Comparison of ENCODE assay signal across 15 mouse cellular contexts in genomic region chr6:54273379-54273730, GRCm38 (mm10). TPM values are rescaled to one million over a fixed set of nuclear protein-coding genes. Genes with fewer than 3 reads are reported as not detected.
DNase-seq lines count a peak whose midpoint lies in the region; ATAC-seq and TF ChIP-seq lines count a peak whose summit lies in the region.
"Had no signal": no experiment of that assay in that cellular context is flagged by ENCODE, and none has a peak within 500 bp of the region (broad histone marks: within the 10 kb centered on the region; RNA-seq: fewer than 3 reads in every experiment).

No protein-coding gene starts in this region.

- H3K27me3 ChIP-seq in hindbrain, embryonic 10.5 days (ENCODE audit: insufficient read depth, poor library complexity, severe bottlenecking) = peaks cover 12% of the 10 kb centered on the region
- no peaks in the 10 kb centered on the region for H3K27me3 ChIP-seq in hindbrain, embryonic 16.5 days (replicated peaks; ENCODE audit: control insufficient read depth, insufficient read depth, low read length)
- H3K27me3 ChIP-seq in lung, embryonic 14.5 days (ENCODE audit: insufficient read depth, low read length) = no peaks in the 10 kb centered on the region
- no peaks in the 10 kb centered on the region for H3K27me3 ChIP-seq in embryonic facial prominence, embryonic 13.5 days
- H3K27me3 ChIP-seq: forebrain, embryonic 13.5 days; megakaryocyte, embryonic 14.5 days; neural tube, embryonic 13.5 days had no signal

- peak overlapping the region; percentile 86 for H3K27ac ChIP-seq in hindbrain, embryonic 10.5 days
- H3K27ac ChIP-seq in hindbrain, embryonic 16.5 days (ENCODE audit: low read depth, low read length) = no peak overlapping the region
- peak overlapping the region; percentile 58; the same call in 1 of the 2 replicates for H3K27ac ChIP-seq in lung, embryonic 14.5 days (ENCODE audit: low read depth)
- H3K27ac ChIP-seq in cortical plate, adult 2 months (ENCODE audit: insufficient read depth, low read length) = peak overlapping the region; percentile 82
- H3K27ac ChIP-seq in embryonic facial prominence, embryonic 13.5 days = no peak overlapping the region
- H3K27ac ChIP-seq: forebrain, embryonic 13.5 days; liver, embryonic 14.5 days had no signal

- WGBS in hindbrain, embryonic 10.5 days = 26% methylated on average over 6 of the region's 6 CpGs
- WGBS in hindbrain, embryonic 16.5 days = 46% methylated on average over 6 of the region's 6 CpGs
- WGBS in lung, embryonic 14.5 days = 27% methylated on average over 6 of the region's 6 CpGs
- WGBS in lung, adult 2 months = 50% methylated on average over 6 of the region's 6 CpGs
- WGBS in embryonic facial prominence, embryonic 13.5 days = 41% methylated on average over 6 of the region's 6 CpGs

- H3K4me2 ChIP-seq in hindbrain, embryonic 16.5 days (ENCODE audit: low read length) = no peak overlapping the region
- H3K4me2 ChIP-seq in lung, embryonic 14.5 days = peak overlapping the region; percentile 50
- no peak overlapping the region for H3K4me2 ChIP-seq in embryonic facial prominence, embryonic 13.5 days
- H3K4me2 ChIP-seq: forebrain, embryonic 13.5 days; neural tube, embryonic 13.5 days had no signal

- TF ChIP-seq CTCF in lung, embryonic 14.5 days (IDR thresholded peaks at IDR 0.05; ENCODE audit: low read depth) = no peak
- no peak for TF ChIP-seq CTCF in lung, adult 2 months (IDR thresholded peaks at IDR 0.05; ENCODE audit: insufficient read depth, low read length)
- no peak for TF ChIP-seq CTCF in cortical plate, adult 2 months (IDR thresholded peaks at IDR 0.05; ENCODE audit: extremely low read depth, insufficient read depth, low read length)

- no peaks in the 10 kb centered on the region for H3K9me3 ChIP-seq in hindbrain, embryonic 10.5 days
- H3K9me3 ChIP-seq in hindbrain, embryonic 16.5 days (ENCODE audit: control insufficient read depth, low read length) = no peaks in the 10 kb centered on the region
- no peaks in the 10 kb centered on the region for H3K9me3 ChIP-seq in lung, embryonic 14.5 days (ENCODE audit: low read depth, low read length)
- H3K9me3 ChIP-seq in embryonic facial prominence, embryonic 13.5 days = no peaks in the 10 kb centered on the region
- H3K9me3 ChIP-seq: forebrain, embryonic 13.5 days; megakaryocyte, embryonic 14.5 days; neural tube, embryonic 13.5 days had no signal

- H3K4me1 ChIP-seq in hindbrain, embryonic 10.5 days (replicated peaks) = peaks cover 58% of the 10 kb centered on the region
- peaks cover 6% of the 10 kb centered on the region for H3K4me1 ChIP-seq in hindbrain, embryonic 16.5 days (ENCODE audit: control insufficient read depth, insufficient read depth, low read depth, low read length)
- peaks cover 24% of the 10 kb centered on the region; the same call in 1 of the 2 replicates for H3K4me1 ChIP-seq in lung, embryonic 14.5 days (ENCODE audit: insufficient read depth)
- H3K4me1 ChIP-seq in lung, adult 2 months (ENCODE audit: control insufficient read depth, insufficient read depth, low read length) = no peaks in the 10 kb centered on the region
- H3K4me1 ChIP-seq in cortical plate, adult 2 months (ENCODE audit: control insufficient read depth, insufficient read depth, low read length) = 0 out of 2 replicates have a peak, but pooled peaks cover 1% of the 10 kb centered on the region
- peaks cover 35% of the 10 kb centered on the region for H3K4me1 ChIP-seq in embryonic facial prominence, embryonic 13.5 days

- H3K4me3 ChIP-seq in hindbrain, embryonic 10.5 days = peak overlapping the region; percentile 22
- H3K4me3 ChIP-seq in hindbrain, embryonic 16.5 days (ENCODE audit: low read length) = no peak overlapping the region
- peak overlapping the region; percentile 2 for H3K4me3 ChIP-seq in lung, embryonic 14.5 days (ENCODE audit: low read depth, low read length)
- H3K4me3 ChIP-seq in lung, adult 2 months (replicated peaks; ENCODE audit: extremely low read depth, low read depth, low read length) = no peak overlapping the region
- peak overlapping the region; percentile 21 for H3K4me3 ChIP-seq in cortical plate, adult 2 months (ENCODE audit: insufficient read depth, low read length)
- no peak overlapping the region for H3K4me3 ChIP-seq in embryonic facial prominence, embryonic 13.5 days
- H3K4me3 ChIP-seq: forebrain, embryonic 13.5 days; megakaryocyte, embryonic 14.5 days; neural tube, embryonic 13.5 days had no signal

- no peaks in the 10 kb centered on the region for H3K36me3 ChIP-seq in hindbrain, embryonic 10.5 days
- 0 out of 2 replicates have a peak, but pooled peaks cover 2% of the 10 kb centered on the region for H3K36me3 ChIP-seq in hindbrain, embryonic 16.5 days (ENCODE audit: control insufficient read depth, insufficient read depth, low read length)
- H3K36me3 ChIP-seq in lung, embryonic 14.5 days (ENCODE audit: insufficient read depth) = no peaks in the 10 kb centered on the region
- no peaks in the 10 kb centered on the region for H3K36me3 ChIP-seq in embryonic facial prominence, embryonic 13.5 days
- H3K36me3 ChIP-seq: neural tube, embryonic 13.5 days had no signal

- no peak overlapping the region for H3K9ac ChIP-seq in hindbrain, embryonic 16.5 days (ENCODE audit: low read depth, low read length)
- peak overlapping the region; percentile 9; the same call in 1 of the 2 replicates for H3K9ac ChIP-seq in lung, embryonic 14.5 days
- H3K9ac ChIP-seq in embryonic facial prominence, embryonic 13.5 days = 0 out of 2 replicates have a peak overlapping the region, but pooled peaks have one; percentile 16
- H3K9ac ChIP-seq: forebrain, embryonic 13.5 days; liver, embryonic 14.5 days had no signal

- no peak for ATAC-seq in hindbrain, embryonic 16.5 days
- ATAC-seq in lung, embryonic 14.5 days (ENCODE audit: insufficient read depth) = 0 out of 2 replicates have a peak, but pooled peaks have one; percentile 8
- ATAC-seq in embryonic facial prominence, embryonic 13.5 days (ENCODE audit: insufficient number of reproducible peaks, insufficient read depth, low FRiP score, low TSS enrichment, low read depth) = no peak
- no peak for ATAC-seq in erythroid progenitor cell, adult 5-6 weeks (replicated peaks; ENCODE audit: low FRiP score, poor library complexity, severe bottlenecking)
- ATAC-seq: forebrain, embryonic 13.5 days had no signal

- DNase-seq in hindbrain, embryonic 10.5 days (ENCODE audit: low spot score) = peak; percentile 35
- DNase-seq in lung, embryonic 14.5 days = no peak
- DNase-seq in lung, adult 2 months = no peak
- DNase-seq in adrenal gland, postnatal 10 days = no peak
- DNase-seq: cerebellum, postnatal 25 days; gastrocnemius, postnatal 25 days; kidney, adult 18-20 months had no signal

- no peak for TF ChIP-seq POLR2A in lung, adult 2 months (IDR thresholded peaks at IDR 0.05; ENCODE audit: borderline replicate concordance, extremely low read depth, low read depth, low read length)
- no peak for TF ChIP-seq POLR2A in cortical plate, adult 2 months (IDR thresholded peaks at IDR 0.05; ENCODE audit: extremely low read depth, insufficient read depth, low read length)

RNA-seq across cellular contexts. Expression of gene Prr15, which starts 52.3 kb away (rescaled TPM):
- 1.1 and 4.0 TPM in 2 replicates for polyA plus RNA-seq in hindbrain, embryonic 10.5 days (2016; fragmentation: Nextera tagmentation; extraction: Ambion mirVana)
- 1.1 and 1.5 TPM in 2 replicates for polyA plus RNA-seq in hindbrain, embryonic 16.5 days (2015; fragmentation: Nextera tagmentation; extraction: Ambion mirVana)
- polyA plus RNA-seq in lung, embryonic 14.5 days (2014; fragmentation: Nextera tagmentation; extraction: Ambion mirVana) = 1.7 and 2.3 TPM in 2 replicates
- 3.5 TPM in 2 replicates for polyA plus RNA-seq in lung, adult 2 months (2012; rRNA removed)
- polyA plus RNA-seq in cortical plate, adult 2 months (2012; rRNA removed) = 1.0 and 1.1 TPM in 2 replicates
- 1.3 and 3.6 TPM in 2 replicates for polyA plus RNA-seq in embryonic facial prominence, embryonic 13.5 days (2015; fragmentation: Nextera tagmentation; extraction: Ambion mirVana)
- total RNA-seq in erythroid progenitor cell, adult 5-6 weeks (2015; ENCODE audit: low replicate concordance) = not detected in 2 replicates
- total RNA-seq in erythroid progenitor cell, adult 5-6 weeks (2017; ENCODE audit: low replicate concordance) = not detected in 2 replicates
- 1 to 10 TPM; 4.7 to 5.2 TPM for total RNA-seq in adrenal gland, postnatal 10 days (2021)

Comparison
In these comparisons a context has a peak if more than half of its experiments do, and no peak if none do; other contexts are left out.
1. H3K27ac ChIP-seq: peak in hindbrain, embryonic 10.5 days (single experiment), lung, embryonic 14.5 days (single experiment) and cortical plate, adult 2 months (single experiment); none in hindbrain, embryonic 16.5 days (single experiment) and embryonic facial prominence, embryonic 13.5 days (single experiment).
2. H3K4me3 ChIP-seq: peak in hindbrain, embryonic 10.5 days (single experiment), lung, embryonic 14.5 days (single experiment) and cortical plate, adult 2 months (single experiment); none in hindbrain, embryonic 16.5 days (single experiment), lung, adult 2 months (single experiment) and embryonic facial prominence, embryonic 13.5 days (single experiment).